Mouse (Mus musculus) liver, postnatal 0 days (tissue): Measurements from ENCODE around the gene Tnfrsf17.

Experiments used
- CTCF ChIP-seq: sonication (generic); IDR thresholded peaks from 2 replicates; pipeline ENCODE4 v1.5.1; 2016; ENCODE audit warnings: antibody characterized with exemption, low read depth
- EP300 ChIP-seq: IDR thresholded peaks from 2 replicates; pipeline ENCODE4 v1.6.1; 2016; ENCODE audit warnings: antibody characterized with exemption, low read depth, mild to moderate bottlenecking

- no peak for TF ChIP-seq CTCF
- TF ChIP-seq EP300, result no peak
Observed at GRCm38 (mm10) chr16:11369162-11369561, 55.5 kb downstream of the Tnfrsf17 start.
